Mouse (Mus musculus) CH12F3 (cell line): ENCODE data around the gene Gm11554.
"Not testable (repeated sequence)": the region's sequence is repeated elsewhere in the genome, so short reads cannot be mapped to it uniquely, and the experiment has no call there.

Source experiments
- in situ Hi-C: fragments of 300-500 bp; cut with MboI; formaldehyde crosslinking; loops from 2 replicates; pipeline ENCODE4 v1.14.3; 2020; ENCODE audit warnings: low sequenced_read_pairs

The Gm11554 gene

DNA sequence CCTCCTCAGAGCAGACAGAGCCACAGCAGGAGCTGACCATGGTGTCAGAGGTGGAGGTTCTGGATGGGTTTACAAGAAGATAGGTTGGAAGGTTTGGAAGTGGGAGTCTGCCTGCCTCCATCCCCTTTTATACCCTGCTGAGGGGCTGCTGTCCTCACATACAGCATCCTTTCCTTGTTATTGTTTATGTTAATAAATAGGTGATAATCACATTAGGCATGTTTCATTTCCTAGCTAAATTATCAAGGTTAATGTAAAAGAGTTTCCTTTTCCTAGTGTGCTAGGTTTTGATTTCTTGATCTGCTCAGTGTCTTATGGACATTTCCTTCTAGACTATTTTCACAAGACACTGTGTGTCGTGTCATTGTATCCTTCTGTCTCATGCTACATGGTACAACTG is at the start of gene Gm11554:
Gene Gm11554 (minus strand): TSS at position 101 of the 400 bp plus-strand sequence.
- in situ Hi-C loops: not testable (repeated sequence)

DNA sequence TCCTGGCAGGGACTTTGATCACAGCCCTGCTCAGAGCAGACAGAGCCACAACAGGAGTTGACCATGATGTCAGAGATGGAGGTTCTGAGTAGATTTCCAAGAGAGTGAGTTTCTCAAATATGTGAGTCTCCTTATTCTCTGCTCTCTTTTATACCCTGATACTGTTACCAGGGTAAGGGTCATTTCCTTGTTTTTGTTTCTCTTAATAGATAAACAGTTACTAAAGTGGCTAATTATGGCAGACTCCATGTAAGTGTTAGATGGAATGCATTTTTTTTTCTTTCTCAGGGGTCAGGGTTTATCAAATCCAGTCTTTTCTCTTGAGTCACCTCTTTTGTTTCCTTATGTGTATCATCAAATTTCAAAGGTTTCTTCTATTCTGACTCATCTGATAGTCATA is 47.3 kb upstream of the Gm11554 start, which contains the start of gene Krtap4-16:
Gene Krtap4-16 (minus strand): TSS at position 101 of the 400 bp plus-strand sequence.
- in situ Hi-C loops: no loop called here

DNA sequence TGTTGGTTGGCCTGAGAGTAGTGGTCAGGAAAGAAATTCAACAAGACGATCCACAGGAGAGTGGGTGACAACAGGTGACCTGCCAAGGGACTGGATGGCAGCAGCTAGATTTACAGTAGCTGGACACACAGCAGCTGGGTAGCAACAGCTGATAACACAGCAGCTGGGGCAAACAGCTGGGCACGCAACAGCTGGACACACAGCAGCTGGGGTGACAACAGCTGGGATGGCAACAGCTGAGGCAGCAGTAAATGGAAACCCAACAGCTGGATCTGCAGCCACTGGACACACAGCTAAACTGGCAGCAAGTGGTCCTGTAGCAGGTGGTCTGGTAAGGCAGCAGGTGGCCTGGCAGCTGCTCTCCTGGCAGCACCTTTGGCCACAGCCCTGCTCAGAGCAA is 42.5 kb upstream of the Gm11554 start:
- in situ Hi-C loops: no loop called here

DNA sequence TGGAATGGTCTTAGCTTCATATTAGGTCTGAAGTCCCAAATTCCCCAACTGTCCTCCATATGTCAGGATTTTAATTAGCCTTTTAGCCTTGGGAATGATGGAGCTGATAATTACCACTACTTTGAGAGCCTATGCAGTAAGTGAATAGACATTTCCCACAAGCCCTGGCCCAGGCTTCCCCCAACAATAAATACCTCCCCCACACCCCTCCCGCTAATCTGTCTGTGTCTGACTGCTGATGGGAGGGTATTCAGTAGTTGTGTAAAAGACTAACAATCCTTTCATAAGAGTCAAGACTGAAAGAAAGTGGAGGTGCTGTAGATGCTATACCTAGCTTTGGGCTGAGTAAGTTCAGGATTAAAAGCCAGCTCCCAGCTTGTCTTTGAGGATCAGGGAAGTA is 37.9 kb upstream of the Gm11554 start:
- in situ Hi-C loops: no loop called here

DNA sequence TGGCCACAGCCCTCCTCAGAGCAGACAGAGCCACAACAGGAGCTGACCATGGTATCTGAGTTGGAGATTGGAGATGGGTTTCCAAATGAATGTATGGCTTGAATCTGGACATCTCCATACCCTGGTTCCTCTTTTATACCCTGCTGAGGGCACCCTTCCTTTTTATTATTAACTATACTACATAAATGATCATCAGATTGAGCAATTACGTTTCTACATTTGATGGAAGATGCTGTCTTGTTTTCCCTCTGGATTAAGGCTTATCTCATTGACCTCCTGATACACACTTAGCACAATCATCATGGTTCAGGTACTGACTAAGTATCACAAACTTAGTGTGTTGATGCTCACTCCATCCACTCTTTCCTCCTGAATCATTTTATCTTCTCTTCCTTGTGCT is 33.7 kb upstream of the Gm11554 start, which contains the start of gene 2300003K06Rik:
Gene 2300003K06Rik (minus strand): TSS at position 101 of the 400 bp plus-strand sequence.
- in situ Hi-C loops: no loop called here

DNA sequence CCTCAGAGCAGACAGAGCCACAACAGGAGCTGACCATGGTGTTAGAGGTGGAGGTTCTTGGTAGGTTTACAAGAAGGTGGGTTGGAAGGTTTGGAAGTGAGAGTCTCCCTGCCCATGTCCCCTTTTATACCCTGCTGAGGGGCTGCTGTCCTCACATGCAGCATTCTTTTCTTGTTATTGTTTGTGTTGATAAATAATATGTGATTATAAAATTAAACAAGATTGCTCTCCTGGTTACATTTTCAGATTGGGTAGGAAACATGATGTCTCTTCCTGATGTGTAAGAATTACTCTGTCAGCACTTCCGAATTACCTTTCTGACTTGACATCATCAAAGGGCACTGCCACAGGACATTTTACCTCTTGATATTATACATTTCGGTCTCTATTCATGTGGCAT is 11.3 kb upstream of the Gm11554 start, which contains the start of gene Gm11564:
Gene Gm11564 (minus strand): TSS at position 101 of the 400 bp plus-strand sequence.
- in situ Hi-C loops: not testable (repeated sequence)

DNA sequence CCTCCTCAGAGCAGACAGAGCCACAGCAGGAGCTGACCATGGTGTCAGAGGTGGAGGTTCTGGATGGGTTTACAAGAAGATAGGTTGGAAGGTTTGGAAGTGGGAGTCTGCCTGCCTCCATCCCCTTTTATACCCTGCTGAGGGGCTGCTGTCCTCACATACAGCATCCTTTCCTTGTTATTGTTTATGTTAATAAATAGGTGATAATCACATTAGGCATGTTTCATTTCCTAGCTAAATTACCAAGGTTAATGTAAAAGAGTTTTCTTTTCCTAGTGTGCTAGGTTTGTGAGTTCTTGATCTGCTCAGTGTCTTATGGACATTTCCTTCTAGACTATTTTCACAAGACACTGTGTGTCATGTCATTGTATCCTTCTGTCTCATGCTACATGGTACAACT is 5.5 kb upstream of the Gm11554 start, which contains the start of gene Krtap4-13:
Gene Krtap4-13 (minus strand): TSS at position 101 of the 400 bp plus-strand sequence.
- in situ Hi-C loops: not testable (repeated sequence)

DNA sequence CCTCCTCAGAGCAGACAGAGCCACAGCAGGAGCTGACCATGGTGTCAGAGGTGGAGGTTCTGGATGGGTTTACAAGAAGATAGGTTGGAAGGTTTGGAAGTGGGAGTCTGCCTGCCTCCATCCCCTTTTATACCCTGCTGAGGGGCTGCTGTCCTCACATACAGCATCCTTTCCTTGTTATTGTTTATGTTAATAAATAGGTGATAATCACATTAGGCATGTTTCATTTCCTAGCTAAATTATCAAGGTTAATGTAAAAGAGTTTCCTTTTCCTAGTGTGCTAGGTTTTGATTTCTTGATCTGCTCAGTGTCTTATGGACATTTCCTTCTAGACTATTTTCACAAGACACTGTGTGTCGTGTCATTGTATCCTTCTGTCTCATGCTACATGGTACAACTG is 5.4 kb downstream of the Gm11554 start, which contains the start of gene Gm11569:
Gene Gm11569 (minus strand): TSS at position 101 of the 400 bp plus-strand sequence.
- in situ Hi-C loops: not testable (repeated sequence)

DNA sequence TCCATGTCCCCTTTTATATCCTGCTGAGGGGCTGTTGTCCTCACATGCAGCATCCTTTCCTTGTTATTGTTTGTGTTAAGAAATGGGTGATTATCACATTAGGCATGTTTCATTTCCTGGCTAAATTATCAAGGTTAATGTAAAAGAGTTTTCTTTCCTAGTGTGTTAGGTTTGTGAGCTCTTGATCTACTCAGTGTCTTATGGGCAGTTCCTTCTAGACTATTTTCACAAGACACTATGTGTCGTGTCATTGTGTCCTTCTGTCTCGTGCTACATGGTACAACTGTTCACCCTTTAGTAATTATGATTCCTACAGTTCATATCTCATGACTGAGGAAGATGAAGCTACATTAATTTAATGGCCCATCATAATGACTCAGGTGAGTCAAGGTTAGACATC is 10.9 kb downstream of the Gm11554 start, which contains the start of gene Gm11596:
Gene Gm11596 (minus strand): TSS at position 101 of the 400 bp plus-strand sequence.
- in situ Hi-C loops: no loop called here

DNA sequence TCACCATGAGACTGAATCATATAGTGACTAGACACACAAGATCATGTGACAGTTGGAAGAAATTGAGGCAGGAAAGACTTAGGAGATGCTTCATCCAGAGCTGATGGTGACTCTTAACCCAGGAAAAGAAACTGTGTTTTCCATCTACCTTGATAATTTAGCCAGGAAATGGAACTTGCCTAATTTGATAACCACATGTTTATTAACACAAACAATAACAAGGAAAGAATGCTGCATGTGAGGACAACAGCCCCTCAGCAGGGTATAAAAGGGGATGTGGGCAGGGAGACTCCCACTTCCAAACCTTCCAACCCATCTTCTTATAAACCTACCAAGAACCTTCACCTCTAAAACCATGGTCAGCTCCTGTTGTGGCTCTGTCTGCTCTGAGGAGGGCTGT is 19.3 kb downstream of the Gm11554 start, which contains the start of gene Krtap4-9:
Gene Krtap4-9 (plus strand): TSS at position 301 of the 400 bp plus-strand sequence.
- in situ Hi-C loops: not testable (repeated sequence)

DNA sequence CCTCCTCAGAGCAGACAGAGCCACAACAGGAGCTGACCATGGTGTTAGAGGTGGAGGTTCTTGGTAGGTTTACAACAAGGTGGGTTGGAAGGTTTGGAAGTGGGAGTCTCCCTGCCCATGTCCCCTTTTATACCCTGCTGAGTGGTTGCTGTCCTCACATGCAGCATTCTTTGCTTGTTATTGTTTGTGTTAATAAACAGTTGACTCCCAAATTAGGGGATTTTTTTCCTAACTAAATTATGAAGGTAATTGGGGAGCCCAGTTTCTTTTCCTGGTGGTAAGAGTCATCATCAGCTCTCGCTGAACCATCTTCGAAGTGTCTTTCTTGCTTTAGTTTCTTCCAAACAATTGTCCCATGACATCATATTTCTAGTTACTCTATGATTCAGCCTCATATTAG is 23.6 kb downstream of the Gm11554 start, which contains the start of gene Krtap4-8:
Gene Krtap4-8 (minus strand): TSS at position 101 of the 400 bp plus-strand sequence.
- in situ Hi-C loops: no loop called here

DNA sequence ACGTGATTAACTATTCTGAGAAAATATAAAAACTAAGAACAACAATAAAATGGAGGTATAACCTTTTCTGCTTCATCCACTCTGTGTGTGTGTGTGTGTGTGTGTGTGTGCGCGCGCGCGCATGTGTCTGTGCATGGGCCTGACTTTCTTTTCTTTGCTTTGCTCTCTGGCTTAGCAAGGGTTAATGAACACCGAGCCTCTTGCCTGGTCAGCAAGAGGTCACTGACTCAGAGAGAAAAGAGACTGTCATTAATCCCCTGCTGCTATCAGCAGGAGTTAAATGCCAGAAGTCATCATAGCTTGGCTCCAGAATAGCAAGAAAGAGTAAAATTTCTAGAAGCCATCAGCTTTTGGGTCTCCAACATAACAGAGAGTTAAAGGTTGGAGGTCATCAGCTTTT is 25.8 kb downstream of the Gm11554 start:
- in situ Hi-C loops: no loop called here

DNA sequence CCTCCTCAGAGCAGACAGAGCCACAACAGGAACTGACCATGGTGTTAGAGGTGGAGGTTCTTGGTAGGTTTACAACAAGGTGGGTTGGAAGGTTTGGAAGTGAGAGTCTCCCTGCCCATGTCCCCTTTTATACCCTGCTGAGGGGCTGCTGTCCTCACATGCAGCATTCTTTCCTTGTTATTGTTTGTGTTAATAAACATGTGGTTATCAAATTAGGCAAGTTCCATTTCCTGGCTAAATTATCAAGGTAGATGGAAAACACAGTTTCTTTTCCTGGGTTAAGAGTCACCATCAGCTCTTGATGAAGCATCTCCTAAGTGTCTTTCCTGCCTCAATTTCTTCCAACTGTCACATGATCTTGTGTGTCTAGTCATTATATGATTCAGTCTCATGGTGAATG is 31.4 kb downstream of the Gm11554 start, which contains the start of gene Gm11595:
Gene Gm11595 (minus strand): TSS at position 101 of the 400 bp plus-strand sequence.
- in situ Hi-C loops: not testable (repeated sequence)

DNA sequence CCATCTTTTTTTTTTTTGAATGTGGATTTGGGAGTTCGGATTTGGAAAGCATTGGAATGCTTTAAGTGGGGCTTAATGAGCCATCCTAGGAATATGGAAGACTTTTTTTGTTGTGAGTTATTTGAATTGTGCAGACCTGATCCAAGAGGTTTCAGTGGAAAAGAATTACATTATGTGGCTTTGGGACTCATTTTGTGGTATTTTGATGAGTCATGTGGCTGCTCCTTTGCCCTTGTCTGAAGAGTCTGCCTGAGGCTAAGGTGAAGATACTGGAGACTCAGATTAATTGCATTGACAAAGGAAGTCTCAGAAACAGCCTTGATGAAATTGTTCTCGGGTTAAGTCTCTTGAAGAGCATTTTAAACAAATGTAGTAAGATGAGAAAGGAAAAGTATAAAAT is 35.8 kb downstream of the Gm11554 start:
- in situ Hi-C loops: no loop called here

DNA sequence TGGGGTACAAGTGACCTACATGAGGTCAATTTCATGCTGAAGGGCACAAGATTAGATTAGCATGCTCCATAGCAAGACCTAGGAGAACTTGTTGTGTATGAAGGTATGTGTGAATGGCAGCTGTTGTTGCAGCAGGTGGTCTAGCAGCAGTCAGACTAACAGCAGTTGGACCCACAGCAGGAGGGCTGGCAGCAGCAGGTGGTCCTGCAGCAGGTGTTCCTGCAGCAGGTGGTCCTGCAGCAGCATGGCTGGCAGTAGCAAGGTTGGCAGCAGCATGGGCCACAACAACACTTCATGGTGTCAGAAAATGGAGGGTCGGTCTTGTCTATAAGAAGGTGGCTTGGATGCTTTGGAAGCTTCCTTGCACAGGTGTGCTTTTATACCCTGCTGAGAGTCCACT is 45.4 kb downstream of the Gm11554 start:
- in situ Hi-C loops: no loop called here
